Comparison of ENCODE assay signal across 22 mouse cellular contexts in genomic region chr13:3945249-3945648, GRCm38 (mm10). TPM values are rescaled to one million over a fixed set of nuclear protein-coding genes. Genes with fewer than 3 reads are reported as not detected.
"Had no signal": no experiment of that assay in that cellular context is flagged by ENCODE, and none has a peak within 500 bp of the region (broad histone marks: within the 10 kb centered on the region; RNA-seq: fewer than 3 reads in every experiment).

Gene Ucn3 (minus strand): TSS chr13:3945349.

- H3K4me1 ChIP-seq: neural tube, embryonic 12.5 days; neural tube, embryonic 13.5 days; neural tube, embryonic 15.5 days; stomach, embryonic 15.5 days had no signal

- H3K9me3 ChIP-seq: neural tube, embryonic 12.5 days; neural tube, embryonic 13.5 days; neural tube, embryonic 15.5 days; stomach, embryonic 15.5 days had no signal

- H3K27me3 ChIP-seq: neural tube, embryonic 12.5 days; neural tube, embryonic 13.5 days; neural tube, embryonic 15.5 days; stomach, embryonic 15.5 days had no signal

- H3K27ac ChIP-seq: neural tube, embryonic 12.5 days; neural tube, embryonic 13.5 days; neural tube, embryonic 15.5 days; stomach, embryonic 15.5 days; stomach, postnatal 0 days had no signal

- H3K9ac ChIP-seq: neural tube, embryonic 12.5 days; neural tube, embryonic 13.5 days; neural tube, embryonic 15.5 days; stomach, embryonic 15.5 days had no signal

- H3K4me2 ChIP-seq: neural tube, embryonic 12.5 days; neural tube, embryonic 13.5 days; neural tube, embryonic 15.5 days; stomach, embryonic 15.5 days had no signal

- H3K36me3 ChIP-seq: neural tube, embryonic 12.5 days; neural tube, embryonic 13.5 days; neural tube, embryonic 15.5 days; stomach, embryonic 15.5 days had no signal

- DNase-seq: retina, postnatal 1 day; right cerebral cortex, adult 18-20 months; right cerebral cortex, postnatal 14 days; right cerebral cortex, postnatal 25 days; right cerebral cortex, postnatal 4 days; spleen, adult 18-20 months; thymus, adult 18-20 months; thymus, adult 2 months; thymus, postnatal 14 days; thymus, postnatal 25 days; thymus, postnatal 36 days; thymus, postnatal 4 days had no signal

- H3K4me3 ChIP-seq: neural tube, embryonic 12.5 days; neural tube, embryonic 13.5 days; neural tube, embryonic 15.5 days; stomach, embryonic 15.5 days had no signal

RNA-seq across cellular contexts. Expression of gene Ucn3, which starts in this region (rescaled TPM):
- polyA plus RNA-seq: neural tube, embryonic 12.5 days; neural tube, embryonic 13.5 days; neural tube, embryonic 14.5 days; neural tube, embryonic 15.5 days; spleen, adult 2 months; stomach, embryonic 15.5 days; stomach, embryonic 16.5 days; stomach, postnatal 0 days; testis, adult 2 months; urinary bladder, adult 2 months had no signal
